In the genomic region with DNA sequence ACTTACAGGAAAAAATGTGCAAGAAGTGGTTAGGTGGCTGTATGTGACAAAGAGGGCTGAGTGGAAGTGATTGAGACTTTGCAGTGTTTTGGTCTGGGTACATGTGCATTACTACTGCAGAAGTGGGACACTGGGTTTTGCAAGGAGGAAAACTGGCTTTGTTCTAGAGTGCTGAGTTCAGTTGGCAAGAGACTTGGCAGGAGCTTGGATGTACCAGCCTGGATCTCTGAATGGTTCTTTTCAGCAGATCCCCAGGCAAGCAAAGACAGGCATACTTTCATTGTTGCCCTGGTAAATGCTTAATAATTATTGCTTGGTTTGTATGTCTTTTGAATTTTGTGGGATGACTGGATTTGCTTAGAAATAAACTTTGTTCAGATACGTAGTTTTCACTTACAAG, we compare ENCODE assay signal across 13 mouse cellular contexts.
DNase-seq lines count a peak whose midpoint lies in the region; ATAC-seq and TF ChIP-seq lines count a peak whose summit lies in the region.
"Had no signal": no experiment of that assay in that cellular context is flagged by ENCODE, and none has a peak within 500 bp of the region (broad histone marks: within the 10 kb centered on the region; RNA-seq: fewer than 3 reads in every experiment).

No protein-coding gene starts in this region.

- H3K9ac ChIP-seq in forebrain, embryonic 13.5 days: no peak overlapping the region
- H3K9ac ChIP-seq in forebrain, embryonic 12.5 days: no peak overlapping the region
- H3K9ac ChIP-seq in limb, embryonic 15.5 days: no peak overlapping the region
- H3K9ac ChIP-seq in intestine, postnatal 0 days (ENCODE audit: low read depth, low read length): no peak overlapping the region

- H3K27ac ChIP-seq in forebrain, embryonic 13.5 days: no peak overlapping the region
- no peak overlapping the region for H3K27ac ChIP-seq in forebrain, embryonic 12.5 days
- H3K27ac ChIP-seq in limb, embryonic 15.5 days: peak overlapping the region; percentile 14; the same call in 1 of the 2 replicates
- H3K27ac ChIP-seq in limb, embryonic 10.5 days: no peak overlapping the region
- H3K27ac ChIP-seq in intestine, postnatal 0 days (ENCODE audit: low read depth, low read length): no peak overlapping the region
- H3K27ac ChIP-seq: kidney, postnatal 0 days had no signal

- H3K27me3 ChIP-seq in forebrain, embryonic 13.5 days: no peaks in the 10 kb centered on the region
- H3K27me3 ChIP-seq in forebrain, embryonic 12.5 days: no peaks in the 10 kb centered on the region
- no peaks in the 10 kb centered on the region for H3K27me3 ChIP-seq in limb, embryonic 15.5 days
- no peaks in the 10 kb centered on the region for H3K27me3 ChIP-seq in limb, embryonic 10.5 days (ENCODE audit: low read depth, poor library complexity, severe bottlenecking)
- H3K27me3 ChIP-seq in intestine, postnatal 0 days (replicated peaks; ENCODE audit: control insufficient read depth, insufficient read depth, low read length): no peaks in the 10 kb centered on the region

- H3K4me2 ChIP-seq in forebrain, embryonic 13.5 days: no peak overlapping the region
- no peak overlapping the region for H3K4me2 ChIP-seq in forebrain, embryonic 12.5 days
- H3K4me2 ChIP-seq in limb, embryonic 15.5 days: no peak overlapping the region
- H3K4me2 ChIP-seq in intestine, postnatal 0 days (replicated peaks; ENCODE audit: low read depth): no peak overlapping the region

- H3K4me3 ChIP-seq in forebrain, embryonic 13.5 days: no peak overlapping the region
- no peak overlapping the region for H3K4me3 ChIP-seq in forebrain, embryonic 12.5 days (replicated peaks)
- no peak overlapping the region for H3K4me3 ChIP-seq in limb, embryonic 15.5 days
- H3K4me3 ChIP-seq in limb, embryonic 10.5 days: no peak overlapping the region
- H3K4me3 ChIP-seq in intestine, postnatal 0 days (ENCODE audit: low read depth, low read length): no peak overlapping the region
- H3K4me3 ChIP-seq: erythroblast, embryonic 14.5 days; megakaryocyte, embryonic 14.5 days had no signal

- no peaks in the 10 kb centered on the region for H3K9me3 ChIP-seq in forebrain, embryonic 13.5 days (replicated peaks)
- H3K9me3 ChIP-seq in forebrain, embryonic 12.5 days: no peaks in the 10 kb centered on the region
- H3K9me3 ChIP-seq in limb, embryonic 15.5 days: no peaks in the 10 kb centered on the region
- H3K9me3 ChIP-seq in limb, embryonic 10.5 days (replicated peaks): no peaks in the 10 kb centered on the region
- H3K9me3 ChIP-seq in intestine, postnatal 0 days (ENCODE audit: control insufficient read depth): no peaks in the 10 kb centered on the region

- no peak for TF ChIP-seq CTCF in intestine, postnatal 0 days (IDR thresholded peaks at IDR 0.05; ENCODE audit: low read depth)

- H3K36me3 ChIP-seq in forebrain, embryonic 13.5 days (ENCODE audit: poor library complexity, severe bottlenecking): no peaks in the 10 kb centered on the region
- no peaks in the 10 kb centered on the region for H3K36me3 ChIP-seq in forebrain, embryonic 12.5 days (replicated peaks)
- H3K36me3 ChIP-seq in limb, embryonic 15.5 days: no peaks in the 10 kb centered on the region
- no peaks in the 10 kb centered on the region for H3K36me3 ChIP-seq in limb, embryonic 10.5 days
- H3K36me3 ChIP-seq in intestine, postnatal 0 days (ENCODE audit: control insufficient read depth, insufficient read depth): no peaks in the 10 kb centered on the region

- H3K4me1 ChIP-seq in forebrain, embryonic 13.5 days: peaks cover 33% of the 10 kb centered on the region
- H3K4me1 ChIP-seq in forebrain, embryonic 12.5 days: peaks cover 18% of the 10 kb centered on the region
- H3K4me1 ChIP-seq in limb, embryonic 15.5 days: peaks cover 8% of the 10 kb centered on the region
- no peaks in the 10 kb centered on the region for H3K4me1 ChIP-seq in limb, embryonic 10.5 days
- H3K4me1 ChIP-seq in intestine, postnatal 0 days (replicated peaks; ENCODE audit: control insufficient read depth, insufficient read depth, low read length): 0 out of 2 replicates have a peak, but pooled peaks cover 3% of the 10 kb centered on the region

- no peak for DNase-seq in limb, embryonic 10.5 days (ENCODE audit: low spot score)
- peak; percentile 54 for DNase-seq in cerebellum, adult 11-12 months
- DNase-seq in layer of hippocampus, adult 18-20 months (ENCODE audit: low spot score in 2 of 2): peak; percentile 38 to 73
- no peak for DNase-seq in adrenal gland, postnatal 36 days
- DNase-seq: B cell, adult 2 months; liver had no signal

- ATAC-seq in forebrain, embryonic 13.5 days: peak; percentile 44; the same call in 1 of the 2 replicates
- no peak for ATAC-seq in forebrain, embryonic 12.5 days (ENCODE audit: low FRiP score)
- no peak for ATAC-seq in limb, embryonic 15.5 days (ENCODE audit: insufficient number of reproducible peaks, low FRiP score, low TSS enrichment, low read depth)
- ATAC-seq in intestine, postnatal 0 days: no peak

- WGBS in forebrain, embryonic 13.5 days: 48% methylated on average over 1 of the region's 1 CpGs
- 66% methylated on average over 1 of the region's 1 CpGs for WGBS in forebrain, embryonic 12.5 days
- WGBS in limb, embryonic 15.5 days: 83% methylated on average over 1 of the region's 1 CpGs
- 97% methylated on average over 1 of the region's 1 CpGs for WGBS in limb, embryonic 10.5 days
- WGBS in intestine, postnatal 0 days: 91% methylated on average over 1 of the region's 1 CpGs

Comparison
In these comparisons a context has a peak if more than half of its experiments do, and no peak if none do; other contexts are left out.
1. DNase-seq: peak in cerebellum, adult 11-12 months (single experiment) and layer of hippocampus, adult 18-20 months (2 of 2); none in limb, embryonic 10.5 days (single experiment) and adrenal gland, postnatal 36 days (0 of 2).